Mouse (Mus musculus): ENCODE measurements around the gene Rabgap1l. TPM values are rescaled to one million over a fixed set of nuclear protein-coding genes. Genes with fewer than 3 reads are reported as not detected.
A peak's percentile ranks its signal among the peaks of the same experiment; 100 is the strongest.

The Rabgap1l gene
- total and polyA plus RNA-seq, 3 experiments = 19.0 to 68.4 (median 67.6) TPM

DNA sequence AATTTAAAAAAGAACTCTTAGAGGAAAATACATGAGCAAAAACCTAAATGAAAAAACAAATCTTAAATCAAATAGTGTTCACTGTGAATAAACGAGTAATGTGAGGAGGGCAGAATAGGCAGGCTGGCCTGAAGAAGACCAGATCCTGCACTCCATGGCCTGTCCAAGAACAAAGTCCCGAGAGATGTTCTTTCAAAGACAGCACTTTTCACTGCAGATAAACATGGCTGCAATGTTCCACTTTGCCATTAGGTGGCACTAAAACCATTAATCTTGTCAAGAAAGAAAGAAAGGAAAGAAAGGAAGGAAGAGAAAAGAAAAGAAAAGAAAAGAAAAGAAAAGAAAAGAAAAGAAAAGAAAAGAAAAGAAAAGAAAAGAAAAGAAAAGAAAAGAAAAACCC, 49.8 kb downstream of the Rabgap1l start:
- intact Hi-C loops (cut with DNase I) = loop anchor here (1.0 to 5.0 kb wide), 4 partner anchors 99 to 429 kb away; no protein-coding TSS in a partner anchor
- no peak overlapping the region for H3K9ac ChIP-seq (ENCODE audit: low read depth, low read length)
- no peaks in the 10 kb centered on the region for H3K27me3 ChIP-seq (ENCODE audit: control insufficient read depth, insufficient read depth, low read length)
- no peak overlapping the region for H3K4me3 ChIP-seq
- 2% methylated on average over 2 of the region's 2 CpGs for WGBS
- TF ChIP-seq EP300 (IDR thresholded peaks at IDR 0.05; ENCODE audit: insufficient read depth, low read depth, low read length) = no peak
- peak; percentile 84 for TF ChIP-seq CTCF (IDR thresholded peaks at IDR 0.05)
- H3K36me3 ChIP-seq (ENCODE audit: control insufficient read depth, insufficient read depth, low read length) = no peaks in the 10 kb centered on the region
- H3K79me2 ChIP-seq (replicated peaks; ENCODE audit: control insufficient read depth, insufficient read depth, low read length) = 0 out of 2 replicates have a peak, but pooled peaks cover 1% of the 10 kb centered on the region
- H3K4me1 ChIP-seq (ENCODE audit: control insufficient read depth, insufficient read depth, low read length) = no peaks in the 10 kb centered on the region; the same call in none of the 2 replicates
- DNase-seq = peak; percentile 23
- no peak overlapping the region for H3K27ac ChIP-seq

DNA sequence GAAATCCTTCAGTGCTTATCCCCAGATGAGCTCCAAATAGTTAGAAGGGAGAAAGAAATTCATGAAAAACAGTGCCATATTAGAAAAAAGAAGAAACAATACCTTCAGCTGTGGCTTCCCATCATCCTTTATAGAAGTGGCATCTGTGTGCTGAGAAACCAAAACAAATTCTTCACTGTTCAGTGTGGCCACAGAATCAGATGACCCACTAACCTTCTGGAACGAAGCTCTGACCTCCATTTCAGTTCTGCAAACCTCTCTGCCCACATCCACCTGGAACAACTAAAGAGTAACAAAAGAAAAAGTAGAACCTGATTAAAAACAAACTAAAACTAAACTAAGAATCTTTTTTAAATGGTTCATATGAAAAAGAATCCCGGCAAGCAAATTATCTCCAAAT, 52.4 kb downstream of the Rabgap1l start:
- H3K27ac ChIP-seq = no peak overlapping the region
- no peak overlapping the region for H3K4me3 ChIP-seq
- TF ChIP-seq POLR2A (IDR thresholded peaks at IDR 0.05; ENCODE audit: insufficient read depth, low read depth, low read length) = no peak
- TF ChIP-seq EP300 (IDR thresholded peaks at IDR 0.05; ENCODE audit: insufficient read depth, low read depth, low read length) = no peak
- no peak for TF ChIP-seq CTCF (IDR thresholded peaks at IDR 0.05)
- no peaks in the 10 kb centered on the region for H3K36me3 ChIP-seq (ENCODE audit: control insufficient read depth, insufficient read depth, low read length)
- no peaks in the 10 kb centered on the region for H3K4me1 ChIP-seq (ENCODE audit: control insufficient read depth, insufficient read depth, low read length)
- H3K27me3 ChIP-seq (ENCODE audit: control insufficient read depth, insufficient read depth, low read length) = no peaks in the 10 kb centered on the region
- 47% methylated on average over 2 of the region's 2 CpGs for WGBS
- H3K79me2 ChIP-seq (replicated peaks; ENCODE audit: control insufficient read depth, insufficient read depth, low read length) = no peaks in the 10 kb centered on the region
- no peak overlapping the region for H3K9ac ChIP-seq (ENCODE audit: low read depth, low read length)
- intact Hi-C loops (cut with DNase I) = loop anchor here (5.0 kb wide), 3 partner anchors 102 to 432 kb away; no protein-coding TSS in a partner anchor
- no peak for DNase-seq

DNA sequence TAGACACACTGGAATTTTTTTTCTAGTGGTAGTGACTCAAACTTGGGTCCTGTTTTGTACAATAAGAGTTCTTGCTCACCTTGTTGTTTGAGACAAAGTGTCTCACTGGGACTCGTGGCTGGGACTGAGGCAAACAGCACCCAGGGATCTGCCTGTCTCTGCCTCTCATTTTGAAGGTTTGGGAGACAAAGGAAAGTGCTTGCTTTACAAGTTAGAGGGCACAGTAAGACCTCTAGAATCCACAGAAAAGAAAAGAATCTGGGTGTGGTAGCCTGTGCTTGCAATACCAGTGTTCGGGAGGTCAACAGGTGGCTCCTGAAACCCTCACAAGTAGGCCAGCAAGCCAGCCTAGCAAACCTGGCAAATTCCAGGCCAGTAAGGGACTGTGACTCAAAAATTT, 58.3 kb downstream of the Rabgap1l start:
- TF ChIP-seq POLR2A (IDR thresholded peaks at IDR 0.05; ENCODE audit: insufficient read depth, low read depth, low read length) = no peak
- TF ChIP-seq EP300 (IDR thresholded peaks at IDR 0.05; ENCODE audit: insufficient read depth, low read depth, low read length) = no peak
- TF ChIP-seq CTCF (IDR thresholded peaks at IDR 0.05) = no peak
- H3K4me3 ChIP-seq = no peak overlapping the region
- no peaks in the 10 kb centered on the region for H3K4me1 ChIP-seq (ENCODE audit: control insufficient read depth, insufficient read depth, low read length)
- no peaks in the 10 kb centered on the region for H3K79me2 ChIP-seq (replicated peaks; ENCODE audit: control insufficient read depth, insufficient read depth, low read length)
- no peak overlapping the region for H3K27ac ChIP-seq
- no peaks in the 10 kb centered on the region for H3K27me3 ChIP-seq (ENCODE audit: control insufficient read depth, insufficient read depth, low read length)
- DNase-seq = no peak
- intact Hi-C loops (cut with DNase I) = no loop called here
- H3K9ac ChIP-seq (ENCODE audit: low read depth, low read length) = no peak overlapping the region
- WGBS = 94% methylated on average over 2 of the region's 2 CpGs
- no peaks in the 10 kb centered on the region for H3K36me3 ChIP-seq (ENCODE audit: control insufficient read depth, insufficient read depth, low read length)

DNA sequence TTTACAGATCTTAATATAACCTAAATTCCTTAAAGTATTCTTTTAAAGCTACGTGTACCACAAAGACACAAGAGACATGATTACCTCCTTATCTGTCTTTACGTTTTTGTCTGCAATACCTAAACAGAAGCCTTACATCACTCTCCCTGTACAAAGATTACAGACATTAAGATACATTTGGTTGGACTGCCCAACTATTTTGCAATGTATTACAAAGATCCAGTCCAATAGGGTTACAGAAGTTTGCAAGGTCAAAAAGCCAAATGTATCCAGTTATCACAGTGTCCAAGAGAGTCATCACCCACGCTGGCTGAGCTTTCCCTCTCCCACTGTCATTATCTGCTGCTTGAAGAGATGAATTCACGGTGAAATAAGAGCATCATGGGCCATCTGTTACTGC, 63.1 kb downstream of the Rabgap1l start:
- intact Hi-C loops (cut with DNase I) = no loop called here
- no peak for DNase-seq
- no peak overlapping the region for H3K4me3 ChIP-seq
- H3K4me1 ChIP-seq (ENCODE audit: control insufficient read depth, insufficient read depth, low read length) = no peaks in the 10 kb centered on the region
- H3K36me3 ChIP-seq (ENCODE audit: control insufficient read depth, insufficient read depth, low read length) = no peaks in the 10 kb centered on the region
- WGBS = 69% methylated on average over 4 of the region's 4 CpGs
- H3K27me3 ChIP-seq (ENCODE audit: control insufficient read depth, insufficient read depth, low read length) = no peaks in the 10 kb centered on the region
- no peaks in the 10 kb centered on the region for H3K79me2 ChIP-seq (replicated peaks; ENCODE audit: control insufficient read depth, insufficient read depth, low read length)
- TF ChIP-seq POLR2A (IDR thresholded peaks at IDR 0.05; ENCODE audit: insufficient read depth, low read depth, low read length) (no peak), CTCF (IDR thresholded peaks at IDR 0.05) (no peak), EP300 (IDR thresholded peaks at IDR 0.05; ENCODE audit: insufficient read depth, low read depth, low read length) (no peak)
- H3K27ac ChIP-seq = no peak overlapping the region
- no peak overlapping the region for H3K9ac ChIP-seq (ENCODE audit: low read depth, low read length)

DNA sequence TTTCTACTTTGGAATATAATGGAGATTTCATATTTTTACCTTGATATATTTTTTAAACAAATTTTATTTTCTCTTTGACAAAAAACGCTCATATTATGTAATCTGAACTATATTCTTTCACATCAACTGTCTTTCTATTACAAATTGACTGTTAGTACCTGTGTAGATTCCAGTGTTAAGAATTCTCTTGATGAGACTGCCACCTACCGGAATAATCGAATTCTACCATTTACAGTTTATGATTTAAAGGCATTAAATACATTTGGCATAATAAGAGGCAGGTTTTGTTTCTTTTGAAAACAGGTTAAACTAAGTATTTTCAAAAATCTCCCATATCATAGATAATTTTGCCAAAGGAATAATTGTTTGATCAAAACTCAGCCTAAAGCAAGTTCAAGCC, 75.3 kb downstream of the Rabgap1l start:
- WGBS = 13% methylated on average over 3 of the region's 3 CpGs

DNA sequence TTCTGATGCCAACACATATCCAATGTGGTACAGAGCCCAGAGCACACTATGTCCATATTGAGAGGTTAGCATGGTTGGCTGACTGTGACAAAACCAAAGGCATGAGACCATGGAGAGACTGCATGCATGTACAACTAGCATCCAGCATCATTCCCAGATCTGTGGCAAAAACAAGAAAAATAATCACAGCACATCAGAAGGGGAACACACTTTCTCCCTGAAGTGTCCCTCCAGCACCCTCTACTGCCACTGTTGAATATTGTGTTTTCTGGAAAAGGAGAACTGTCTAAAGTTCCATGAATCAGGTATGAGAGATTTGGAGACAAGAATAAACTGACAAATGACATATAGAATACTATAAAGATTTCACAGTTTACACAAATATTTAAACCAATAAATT, 78.3 kb downstream of the Rabgap1l start:
- intact Hi-C loops (cut with DNase I) = loop anchor here (5.0 kb wide), 2 partner anchors 67 to 482 kb away; no protein-coding TSS in a partner anchor
- no peak overlapping the region for H3K4me3 ChIP-seq
- no peak overlapping the region for H3K9ac ChIP-seq (ENCODE audit: low read depth, low read length)
- H3K79me2 ChIP-seq (replicated peaks; ENCODE audit: control insufficient read depth, insufficient read depth, low read length) = no peaks in the 10 kb centered on the region
- no peaks in the 10 kb centered on the region for H3K27me3 ChIP-seq (ENCODE audit: control insufficient read depth, insufficient read depth, low read length)
- no peaks in the 10 kb centered on the region; the same call in 1 of the 2 replicates for H3K4me1 ChIP-seq (ENCODE audit: control insufficient read depth, insufficient read depth, low read length)
- no peaks in the 10 kb centered on the region; the same call in none of the 2 replicates for H3K36me3 ChIP-seq (ENCODE audit: control insufficient read depth, insufficient read depth, low read length)
- no peak overlapping the region for H3K27ac ChIP-seq
- no peak for TF ChIP-seq EP300 (IDR thresholded peaks at IDR 0.05; ENCODE audit: insufficient read depth, low read depth, low read length)
- peak; percentile 69 for TF ChIP-seq CTCF (IDR thresholded peaks at IDR 0.05)
- DNase-seq = no peak

More for the DNA sequence above, 75.3 kb downstream of the Rabgap1l start:
- no peak for TF ChIP-seq EP300 (IDR thresholded peaks at IDR 0.05; ENCODE audit: insufficient read depth, low read depth, low read length)
- peak; percentile 81 for TF ChIP-seq CTCF (IDR thresholded peaks at IDR 0.05)
- no peaks in the 10 kb centered on the region for H3K27me3 ChIP-seq (ENCODE audit: control insufficient read depth, insufficient read depth, low read length)
- DNase-seq = no peak
- intact Hi-C loops (cut with DNase I) = loop anchor here (1.0 to 5.0 kb wide), 4 partner anchors 70 to 485 kb away; no protein-coding TSS in a partner anchor
- no peaks in the 10 kb centered on the region for H3K79me2 ChIP-seq (replicated peaks; ENCODE audit: control insufficient read depth, insufficient read depth, low read length)
- H3K4me1 ChIP-seq (ENCODE audit: control insufficient read depth, insufficient read depth, low read length) = no peaks in the 10 kb centered on the region; the same call in 1 of the 2 replicates
- no peak overlapping the region for H3K27ac ChIP-seq
- no peaks in the 10 kb centered on the region; the same call in none of the 2 replicates for H3K36me3 ChIP-seq (ENCODE audit: control insufficient read depth, insufficient read depth, low read length)
- no peak overlapping the region for H3K9ac ChIP-seq (ENCODE audit: low read depth, low read length)
- H3K4me3 ChIP-seq = no peak overlapping the region
